Mouse (Mus musculus) heart, adult 8-10 months (tissue): ENCODE results near the gene Zfp775. TPM values are rescaled to one million over a fixed set of nuclear protein-coding genes. Genes with fewer than 3 reads are reported as not detected.

ENCODE experiments used
- total RNA-seq, 4 experiments: library from RNA; stranded (reverse); gene quantifications; 2 replicates each; pipeline ENCODE4 v1.2.4; 2022

The Zfp775 gene
- total RNA-seq, 4 experiments from 2014 or later, result 12.9 to 15.5 (median 14.1) TPM

Other genes with a start within 250 kb of the Zfp775 start
- gene Krba1, start 206.5 kb upstream of the Zfp775 start, total RNA-seq, result 10 to 100 TPM; 13.8 to 22.8 (median 17.9) TPM
- gene Zfp467, start 156.2 kb upstream of the Zfp775 start, total RNA-seq, result 10 to 100 TPM in 3 of 4 experiments, 1 to 10 TPM in 1; 9.7 to 10.1 (median 10.1) TPM
- under 1 TPM; 0.14 to 0.35 (median 0.31) TPM for gene Sspo, start 153.8 kb upstream of the Zfp775 start, total RNA-seq
- gene Atp6v0e2, start 64.4 kb upstream of the Zfp775 start, total RNA-seq, result 10 to 100 TPM; 18.1 to 27.4 (median 23.3) TPM
- 10 to 100 TPM; 17.7 to 20.1 (median 18.8) TPM for gene Lrrc61, start 47.3 kb upstream of the Zfp775 start, total RNA-seq
- gene Rarres2, start 29.3 kb upstream of the Zfp775 start, total RNA-seq, result 100 to 1,000 TPM in 1 of 4 experiments, 10 to 100 TPM in 3; 62.1 to 108 (median 77.5) TPM
- not detected for gene Gm45021, start 12.5 kb upstream of the Zfp775 start, total RNA-seq
- 10 to 100 TPM; 35.5 to 40.9 (median 36.3) TPM for gene Repin1, start 8.2 kb upstream of the Zfp775 start, total RNA-seq
- 1 to 10 TPM in 2 of 4 experiments, not detected in 2; 1.0 to 2.8 TPM for gene Gm44965, start 8.1 kb upstream of the Zfp775 start, total RNA-seq
- under 1 TPM; 0.22 to 0.69 (median 0.43) TPM for gene AI854703, start 24.7 kb downstream of the Zfp775 start, total RNA-seq
- gene Gimap8, start 45.2 kb downstream of the Zfp775 start, total RNA-seq, result 1 to 10 TPM; 4.9 to 8.8 (median 5.8) TPM
- gene Gimap9, start 74.1 kb downstream of the Zfp775 start, total RNA-seq, result 1 to 10 TPM; 2.6 to 4.2 (median 3.1) TPM
- gene Gimap4, start 82.5 kb downstream of the Zfp775 start, total RNA-seq, result 10 to 100 TPM; 16.1 to 25.6 (median 20.1) TPM
- 10 to 100 TPM; 28.6 to 39.2 (median 35.6) TPM for gene Gimap6, start 106.2 kb downstream of the Zfp775 start, total RNA-seq
- gene Gm28053, start 116.5 kb downstream of the Zfp775 start, total RNA-seq, result 1 to 10 TPM; 2.7 to 5.0 (median 4.3) TPM
- under 1 TPM in 3 of 4 experiments, not detected in 1; 0.22 to 0.78 (median 0.71) TPM for gene Gimap7, start 116.6 kb downstream of the Zfp775 start, total RNA-seq
- 1 to 10 TPM; 6.3 to 9.4 (median 8.0) TPM for gene Gimap1, start 137.0 kb downstream of the Zfp775 start, total RNA-seq
- gene Gimap5, start 144.1 kb downstream of the Zfp775 start, total RNA-seq, result 1 to 10 TPM; 4.1 to 5.0 (median 4.5) TPM
- under 1 TPM; 0.53 to 0.86 (median 0.54) TPM for gene Gimap3, start 168.8 kb downstream of the Zfp775 start, total RNA-seq
- gene Tmem176a, start 238.9 kb downstream of the Zfp775 start, total RNA-seq, result 10 to 100 TPM; 15.0 to 19.3 (median 17.1) TPM
- gene Tmem176b, start 239.4 kb downstream of the Zfp775 start, total RNA-seq, result 10 to 100 TPM; 34.1 to 50.4 (median 41.2) TPM